Mouse (Mus musculus) adrenal gland, postnatal 36 days (tissue): ENCODE results near the gene Scfd2. TPM values are rescaled to one million over a fixed set of nuclear protein-coding genes. Genes with fewer than 3 reads are reported as not detected.
A peak's percentile ranks its signal among the peaks of the same experiment; 100 is the strongest.

Experiments
- DNase-seq, 2 experiments: peaks; one replicate each; pipeline ENCODE4 v3.0.0; 2021; ENCODE audit warnings: mixed read lengths in 1 of 2
- total RNA-seq, 2 experiments: library from RNA; stranded (reverse); gene quantifications; 2 replicates each; pipeline ENCODE4 v1.2.3; 2021

Gene Scfd2
- total RNA-seq, 2 experiments from 2014 or later = 17.8 to 22.9 TPM

DNA sequence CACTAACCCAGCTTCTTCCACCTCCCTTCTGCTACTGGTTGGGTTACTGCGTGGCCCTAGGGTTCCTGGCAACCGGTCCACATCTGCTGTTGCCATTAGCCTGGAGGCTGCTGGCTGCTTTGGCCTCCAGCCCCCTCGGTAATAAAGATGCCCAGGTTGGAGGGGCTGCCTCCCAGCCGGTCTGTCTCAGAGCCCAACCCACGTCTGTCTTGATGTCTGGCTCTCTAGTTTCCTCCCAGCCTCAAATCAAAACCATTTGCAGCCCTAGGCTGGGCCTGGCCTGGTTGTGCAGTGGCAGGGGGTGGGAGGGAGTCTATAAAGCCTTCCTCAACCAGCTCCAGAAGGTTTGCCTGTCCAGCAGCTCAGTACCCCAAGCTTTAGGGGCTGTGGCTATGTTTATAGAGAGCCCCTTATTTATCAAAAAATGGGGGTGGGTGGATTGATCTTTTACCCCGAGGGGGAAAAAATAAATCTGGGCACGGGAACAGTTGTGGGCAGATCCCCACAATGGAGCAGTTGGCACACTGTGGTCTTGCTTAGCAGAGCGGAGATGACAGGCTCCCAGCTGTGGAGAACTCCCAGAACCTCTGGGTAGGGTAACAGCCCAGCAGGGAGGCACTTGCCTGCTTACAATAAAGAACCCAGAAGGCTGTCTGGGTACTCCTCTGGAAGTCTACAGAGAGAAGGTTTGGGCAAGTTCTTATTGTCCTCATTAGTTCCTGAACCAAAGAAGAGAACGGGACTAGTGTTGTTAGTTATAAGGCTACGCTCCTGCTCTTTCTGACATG is 329.8 kb downstream of the Scfd2 start:
- DNase-seq = no peak

DNA sequence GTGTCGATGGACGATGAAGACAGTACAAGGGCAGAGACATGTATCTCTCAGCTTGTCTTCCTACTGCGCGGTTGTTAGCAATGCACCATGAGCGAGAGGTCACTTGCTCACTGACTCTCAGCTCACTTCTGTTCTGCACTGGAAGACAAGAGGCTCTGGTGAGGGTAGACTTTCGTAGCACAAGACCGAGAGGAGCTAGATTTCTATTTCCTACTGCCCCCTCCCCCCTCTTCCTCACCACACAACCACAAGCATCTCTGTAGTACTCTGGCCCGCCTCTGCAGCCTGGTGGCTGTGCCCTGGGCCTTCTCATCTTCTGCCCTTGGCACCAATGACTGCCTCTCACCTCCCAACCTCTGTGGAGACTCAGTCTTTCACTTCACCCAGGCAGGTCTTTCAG is 331.1 kb downstream of the Scfd2 start:
- DNase-seq = no peak

DNA sequence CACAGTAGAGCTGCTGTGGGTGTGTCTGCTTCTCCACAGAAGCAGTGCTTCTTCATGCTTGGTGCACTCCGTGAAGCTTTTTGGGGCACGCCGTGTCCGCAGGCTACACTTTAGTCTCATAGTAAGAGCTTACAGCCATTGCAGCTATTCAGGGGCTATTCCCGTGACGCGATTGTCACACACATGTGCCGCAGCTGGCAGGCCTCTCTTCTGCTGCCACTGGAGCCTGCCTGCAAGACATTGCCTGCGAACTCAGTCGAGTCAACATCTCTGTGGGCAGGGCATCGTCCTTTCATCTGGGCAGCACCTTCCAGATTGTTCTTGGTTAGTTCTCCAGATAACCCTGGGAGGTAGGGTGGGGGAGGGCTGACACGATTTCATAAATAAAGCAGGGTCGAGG is 331.8 kb downstream of the Scfd2 start:
- no peak for DNase-seq

DNA sequence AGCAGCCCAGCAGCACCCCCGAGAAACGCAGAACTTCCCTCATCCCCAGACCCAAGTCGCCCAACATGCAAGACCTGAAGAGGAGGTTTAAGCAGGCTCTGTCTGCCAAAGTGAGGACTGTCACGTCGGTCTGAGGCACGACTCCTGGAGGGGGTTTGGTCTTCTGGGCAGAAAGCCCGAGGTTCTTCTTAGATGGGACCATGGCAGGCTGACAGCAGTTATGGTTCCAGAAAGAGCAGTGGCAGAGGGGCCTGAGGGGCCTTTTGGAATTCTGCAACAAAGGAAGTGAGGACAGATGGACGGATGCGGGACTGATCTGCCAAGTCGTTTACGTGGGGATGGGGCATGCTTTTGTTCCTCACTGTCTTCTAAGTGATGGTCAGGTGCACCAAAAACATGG is 333.1 kb downstream of the Scfd2 start:
- no peak for DNase-seq

DNA sequence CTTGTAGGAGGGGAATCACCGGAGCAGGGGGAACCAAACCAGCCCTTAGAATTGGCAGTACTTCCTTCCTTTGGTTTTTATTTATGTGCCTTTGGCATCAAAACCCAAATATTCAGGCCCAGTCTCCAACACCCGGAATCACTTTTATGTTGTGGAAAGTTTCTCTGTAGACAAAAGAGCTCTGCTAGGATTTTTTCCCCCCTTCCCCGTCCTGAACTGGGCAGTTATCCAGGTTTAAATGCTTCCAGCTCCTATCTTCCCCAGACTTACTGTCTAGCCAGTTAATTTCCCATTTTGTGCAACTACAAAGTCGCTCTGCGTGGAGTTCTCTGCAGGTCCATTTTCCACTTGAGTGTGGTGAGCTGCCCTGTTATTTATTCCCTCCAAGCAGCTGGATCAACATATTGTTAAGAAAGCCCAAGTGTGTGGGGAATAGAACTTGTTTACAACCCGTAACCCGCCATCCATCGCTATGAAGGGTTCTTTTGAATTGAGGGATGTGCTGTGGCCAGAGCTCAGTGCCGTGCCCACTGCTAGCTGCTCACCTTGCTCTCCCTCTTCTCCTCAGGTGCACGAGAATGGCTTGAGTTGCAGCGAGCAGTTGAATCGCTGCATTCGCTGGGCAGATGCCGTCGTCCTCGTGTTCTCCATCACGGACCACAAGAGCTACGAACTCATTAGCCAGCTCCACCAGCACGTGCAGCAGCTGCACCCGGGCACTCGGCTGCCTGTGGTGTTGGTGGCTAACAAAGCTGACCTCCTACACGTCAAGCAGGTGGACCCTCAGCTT is 333.8 kb downstream of the Scfd2 start:
- peak in 1 of 2 experiments; percentile 31 for DNase-seq

DNA sequence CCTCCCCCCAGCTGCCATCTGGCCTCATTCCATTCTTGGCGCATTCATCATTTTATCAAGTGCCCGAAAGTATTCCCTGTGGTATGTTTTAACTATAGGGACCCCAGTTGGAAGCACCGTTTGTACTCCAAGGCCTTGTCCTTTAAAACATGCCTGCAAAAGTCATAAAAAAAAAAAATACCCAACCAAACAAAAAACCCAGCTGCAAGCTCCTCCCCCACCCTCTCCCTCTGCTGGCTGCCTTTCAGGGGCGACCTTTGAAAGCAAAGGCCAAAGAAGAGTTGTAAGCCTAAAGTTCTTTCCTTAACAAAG is 335.3 kb downstream of the Scfd2 start:
- DNase-seq = peak; percentile 68 to 75

DNA sequence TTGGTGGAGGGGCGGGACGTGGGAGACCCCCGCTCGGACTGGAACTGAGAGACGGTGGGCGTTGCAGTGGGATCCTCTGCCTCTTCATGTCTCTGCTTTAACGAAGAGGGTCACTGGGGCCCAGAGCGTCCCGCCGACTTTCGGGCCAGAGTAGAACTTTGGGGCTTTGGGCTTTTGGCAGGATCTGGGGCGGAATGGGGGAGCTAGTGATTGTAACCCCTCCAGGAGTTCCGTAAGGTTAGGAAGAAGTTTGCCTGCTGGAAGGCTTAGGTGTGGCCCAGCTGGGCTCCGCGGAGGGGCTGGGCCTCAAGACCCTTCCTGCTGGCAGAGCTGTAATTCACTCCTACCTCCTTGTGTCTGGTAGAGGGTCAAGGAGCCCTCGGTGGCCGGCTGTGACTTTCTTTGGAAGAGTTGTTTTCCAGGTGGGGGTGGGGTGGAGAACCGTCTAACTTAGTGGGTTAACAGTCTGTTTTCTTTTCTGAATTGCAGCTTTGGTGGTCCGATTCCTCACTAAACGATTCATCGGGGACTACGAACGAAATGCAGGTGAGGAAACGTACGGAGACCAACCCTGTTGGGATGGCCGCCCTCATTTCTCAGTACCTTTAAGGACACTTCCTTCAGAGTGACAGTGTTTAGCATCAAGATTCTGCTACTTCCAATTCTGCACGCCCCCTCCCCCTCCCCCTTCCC is 335.8 kb downstream of the Scfd2 start:
- DNase-seq = no peak

DNA sequence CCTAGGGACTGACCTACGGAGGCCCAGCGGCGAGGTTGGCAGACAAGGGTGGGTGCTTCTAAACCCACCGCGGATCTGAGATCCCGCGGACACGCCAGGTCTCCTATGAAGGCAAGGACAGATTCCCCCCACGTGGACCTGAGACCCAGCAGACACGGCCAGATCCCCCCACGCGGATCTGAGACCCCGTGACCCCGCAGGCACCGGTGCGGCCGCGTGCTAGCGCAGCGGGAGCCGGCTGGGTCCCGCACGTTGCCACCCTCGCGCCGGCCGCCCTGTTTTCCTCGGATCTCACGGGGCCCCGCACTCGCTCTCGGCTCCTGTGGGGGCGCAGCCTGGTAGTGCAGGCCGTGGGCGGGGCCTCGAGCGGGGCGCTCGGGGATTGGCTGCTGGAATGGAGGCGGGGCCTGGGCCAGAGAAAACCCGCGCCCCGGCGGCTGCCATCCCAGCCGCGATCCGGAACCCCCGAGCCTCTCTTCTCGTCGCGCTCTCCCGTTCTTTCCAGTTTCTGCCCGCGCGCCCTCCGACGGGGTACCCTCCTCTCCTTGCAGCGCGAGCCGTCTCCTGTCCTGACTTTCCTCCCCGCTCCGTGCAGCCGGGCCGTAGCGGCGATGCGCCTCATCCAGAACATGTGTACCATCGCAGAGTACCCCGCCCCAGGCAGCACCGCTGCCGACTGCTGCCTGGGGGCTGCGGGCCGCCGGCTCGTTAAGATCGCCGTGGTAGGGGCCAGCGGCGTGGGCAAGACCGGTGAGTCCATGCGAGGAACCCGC is 336.5 kb downstream of the Scfd2 start, which contains the start of gene Rasl11b:
Gene Rasl11b, plus strand, starts transcription at position 446 of the 773 bp plus-strand sequence.
- DNase-seq = peak; percentile 97 to 98

DNA sequence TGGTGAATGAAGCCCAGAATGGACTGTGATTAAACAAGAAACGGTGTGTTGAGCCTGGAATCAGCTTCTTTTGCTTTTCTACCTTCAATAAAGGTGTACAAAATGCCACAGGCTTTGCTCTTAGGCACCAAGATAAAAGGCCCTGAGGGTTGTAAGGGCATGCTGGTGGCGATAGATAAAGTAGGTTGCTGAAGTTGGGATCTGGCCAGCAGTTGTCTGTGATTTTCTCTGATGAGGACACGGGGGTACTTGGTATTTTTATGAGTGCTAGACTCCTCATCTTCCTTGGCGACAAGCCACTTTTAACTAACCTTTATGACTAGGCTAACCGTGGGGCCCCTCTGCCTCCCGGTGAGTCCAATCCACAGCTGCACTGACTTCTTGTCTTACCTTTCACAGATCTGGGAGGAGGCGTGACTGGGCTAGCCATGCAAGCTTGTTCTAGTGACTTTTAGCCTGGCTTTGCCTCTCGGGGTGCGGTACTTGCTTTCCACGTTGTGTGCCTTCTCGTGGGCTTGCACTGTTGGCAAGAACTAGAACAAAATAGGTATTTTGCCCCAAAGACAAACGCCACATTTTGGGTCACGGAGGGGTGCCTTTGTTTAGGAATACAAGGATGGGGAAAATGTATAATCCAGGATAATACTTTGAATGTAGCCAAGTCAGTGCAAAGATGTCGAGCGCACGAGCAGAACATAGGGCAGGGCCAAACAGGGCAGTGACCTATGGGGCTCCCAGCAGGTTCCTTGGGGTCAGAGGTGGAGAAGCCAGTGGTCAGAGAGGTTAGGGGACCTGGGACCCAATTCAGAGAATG is 337.3 kb downstream of the Scfd2 start:
- DNase-seq = no peak

DNA sequence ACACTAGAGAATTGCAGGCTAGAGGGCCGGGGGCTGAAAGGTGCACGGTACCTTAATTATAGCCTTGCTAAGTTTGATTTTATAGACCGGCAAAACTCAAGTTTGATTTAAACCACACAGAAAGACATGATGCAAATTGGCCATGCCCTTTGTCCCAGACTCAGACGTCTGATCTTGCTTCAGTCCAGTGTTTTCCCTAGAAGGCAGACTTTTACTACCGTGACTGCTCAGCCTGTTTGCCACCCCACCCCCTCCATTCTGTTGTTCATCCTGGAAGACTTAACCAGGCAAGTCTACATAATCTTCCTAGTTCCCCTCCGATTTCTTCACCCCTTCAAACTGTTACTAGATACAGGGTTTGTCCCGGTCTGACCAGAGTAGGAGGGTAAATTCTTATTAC is 337.9 kb downstream of the Scfd2 start:
- DNase-seq = no peak

DNA sequence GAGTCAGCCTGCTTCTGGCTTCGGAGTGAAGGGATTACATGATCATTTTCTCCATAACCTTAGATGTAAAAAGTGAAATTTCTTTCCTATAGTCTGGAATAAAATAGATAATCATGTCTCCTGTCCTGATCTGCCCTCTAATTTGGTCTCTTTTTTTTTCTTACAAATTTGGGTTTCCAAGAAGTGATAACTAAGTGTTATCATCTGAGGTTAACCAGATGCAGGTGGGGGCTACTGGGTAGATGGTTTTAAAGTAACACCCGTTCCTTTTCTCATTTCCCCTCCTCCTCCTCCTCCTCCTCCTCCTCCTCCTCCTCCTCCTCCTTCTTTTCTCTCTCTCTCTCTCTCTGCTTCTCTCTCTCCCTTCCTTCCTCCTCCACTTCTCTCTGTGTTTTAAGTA is 338.6 kb downstream of the Scfd2 start:
- no peak for DNase-seq

DNA sequence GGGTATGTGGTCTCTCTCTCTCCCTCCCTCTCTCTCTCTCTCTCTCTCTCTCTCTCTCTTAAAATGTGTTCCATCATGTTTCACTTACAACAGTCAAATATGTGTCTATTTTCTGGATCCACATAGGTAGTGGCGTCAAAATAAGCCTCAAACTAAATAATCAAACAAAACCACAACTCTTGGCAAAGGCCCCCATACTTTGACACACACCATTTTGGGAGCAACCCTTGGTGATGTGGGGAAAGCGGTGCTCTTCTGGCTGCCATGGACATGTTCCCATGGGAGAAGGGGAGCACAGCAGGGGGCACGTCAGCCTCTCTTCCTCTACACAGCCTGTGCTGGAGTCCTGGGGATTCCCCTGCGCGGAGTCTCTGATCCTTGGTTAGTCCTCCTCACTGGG is 340.6 kb downstream of the Scfd2 start:
- DNase-seq = no peak

DNA sequence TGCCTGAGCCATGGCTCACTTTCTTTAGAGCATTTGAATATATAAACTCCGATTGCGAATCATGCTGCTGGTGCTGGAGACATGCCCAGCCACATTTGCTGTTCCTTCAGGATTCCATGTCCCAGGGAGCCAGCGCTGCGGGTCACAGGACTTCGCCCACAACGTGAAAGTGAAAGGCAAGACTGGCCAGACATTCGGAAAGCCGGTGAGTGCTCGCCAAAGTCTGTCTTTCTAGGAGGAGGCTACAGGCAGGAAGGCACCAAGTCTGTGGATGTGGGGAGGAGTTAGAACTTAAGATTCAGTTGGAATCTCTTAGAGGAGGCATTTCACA is 341.4 kb downstream of the Scfd2 start:
- DNase-seq = no peak

DNA sequence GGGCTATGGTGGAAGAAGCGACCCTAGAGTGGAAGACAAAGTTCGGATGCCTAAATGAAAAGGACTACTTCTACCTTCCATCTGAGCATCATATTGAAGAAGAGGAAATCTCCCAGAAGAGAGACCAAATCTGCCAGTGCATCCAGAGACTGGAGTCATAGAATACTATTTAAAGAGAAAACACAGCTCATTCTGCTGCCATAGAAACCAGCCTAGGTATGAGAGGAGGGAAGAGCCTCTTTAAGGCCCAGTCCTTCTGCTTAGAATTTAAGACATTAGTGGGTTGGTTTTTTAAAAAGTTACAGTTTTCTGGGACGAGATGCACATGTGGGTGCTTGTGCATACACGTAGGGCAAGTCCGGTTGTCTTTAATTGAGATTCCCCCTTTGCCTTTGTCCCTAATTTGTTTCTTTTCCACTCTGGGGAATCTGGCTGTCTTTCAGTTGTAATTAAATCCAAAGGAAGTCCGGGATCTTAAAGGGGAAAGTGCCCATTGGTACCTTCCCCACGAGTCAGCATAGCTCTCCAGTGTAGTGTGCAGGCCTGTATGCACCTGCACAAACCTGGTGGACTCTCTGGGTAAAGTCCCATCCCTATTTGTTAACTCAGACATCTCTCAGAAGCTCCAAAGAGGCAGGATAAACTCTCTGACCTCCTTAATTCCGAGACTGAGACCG is 341.9 kb downstream of the Scfd2 start:
- no peak for DNase-seq

DNA sequence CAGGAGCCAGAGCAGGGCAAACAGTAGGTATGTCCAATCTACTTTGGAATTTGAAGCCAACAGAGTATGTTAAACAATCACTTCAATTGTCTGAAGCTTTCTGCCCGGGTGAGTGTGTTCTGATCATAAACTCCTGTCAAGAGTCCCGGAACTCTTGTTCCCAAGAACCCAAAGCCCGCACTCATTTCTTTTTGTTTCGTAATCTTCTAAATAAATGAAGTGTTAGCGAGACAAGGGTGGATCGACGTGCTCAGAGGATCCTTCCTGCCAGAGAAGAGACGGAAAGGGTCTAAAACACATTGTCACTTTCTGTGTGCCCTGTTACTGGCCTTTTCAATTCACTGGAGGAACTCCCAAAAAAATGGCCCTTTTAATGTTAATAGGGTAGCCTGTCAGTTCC is 342.7 kb downstream of the Scfd2 start:
- no peak for DNase-seq

DNA sequence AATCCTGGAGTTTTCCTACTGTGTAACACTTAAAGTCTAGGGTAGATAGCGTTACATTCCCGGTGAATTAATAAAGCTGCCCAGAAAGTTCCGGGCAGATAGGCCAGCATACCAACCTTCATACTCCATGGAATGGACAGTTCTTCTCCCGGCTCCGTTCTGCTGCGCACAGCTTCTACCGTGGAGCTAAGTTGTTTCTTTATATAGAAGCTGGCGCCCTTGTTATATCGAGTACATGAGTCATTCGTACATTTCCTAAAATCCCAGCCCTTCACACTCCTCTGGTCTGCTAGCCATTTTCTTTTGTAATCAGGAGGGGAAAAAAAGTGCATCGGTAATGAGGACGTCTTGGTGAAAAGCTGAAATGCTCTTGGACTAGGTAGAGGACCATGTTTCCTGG is 343.5 kb downstream of the Scfd2 start:
- no peak for DNase-seq

DNA sequence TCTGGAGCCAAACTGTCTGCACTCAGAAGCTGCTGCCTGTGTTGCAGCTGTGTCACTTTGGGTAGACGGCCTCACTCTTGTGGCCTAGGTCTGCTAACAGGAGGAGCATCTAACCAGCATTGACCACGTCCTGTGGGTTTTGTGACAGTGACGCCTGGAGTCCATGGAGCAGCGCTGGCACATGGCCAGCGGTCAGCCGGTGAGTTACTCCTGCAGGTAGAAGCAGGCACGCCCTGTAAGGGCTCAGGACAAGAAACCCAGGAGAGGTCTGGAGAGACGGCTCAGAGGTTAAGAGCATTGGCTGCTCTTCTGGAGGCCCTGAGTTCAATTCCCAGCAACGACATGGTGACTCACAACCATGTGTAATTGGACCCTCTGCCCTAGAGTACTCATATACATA is 347.0 kb downstream of the Scfd2 start:
- DNase-seq = no peak

DNA sequence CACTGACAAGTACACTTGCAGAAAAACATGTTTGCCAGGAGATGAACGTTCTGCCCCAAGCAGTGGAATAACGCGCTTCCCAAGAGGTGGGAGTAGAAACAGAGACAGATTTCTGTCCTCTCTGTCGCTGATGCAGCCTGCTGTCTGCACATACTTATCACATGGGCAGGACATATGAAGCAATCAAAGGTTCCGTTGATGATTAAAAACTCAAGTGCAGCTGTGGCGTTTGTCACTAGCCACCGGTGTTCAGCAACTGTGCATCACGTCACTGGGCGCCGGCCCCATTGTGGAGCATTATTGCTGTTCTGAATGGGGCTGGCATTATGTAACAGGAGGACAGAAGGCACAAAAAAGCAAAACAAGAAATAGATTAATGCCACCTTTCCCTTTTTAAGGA is 348.4 kb downstream of the Scfd2 start:
- no peak for DNase-seq

DNA sequence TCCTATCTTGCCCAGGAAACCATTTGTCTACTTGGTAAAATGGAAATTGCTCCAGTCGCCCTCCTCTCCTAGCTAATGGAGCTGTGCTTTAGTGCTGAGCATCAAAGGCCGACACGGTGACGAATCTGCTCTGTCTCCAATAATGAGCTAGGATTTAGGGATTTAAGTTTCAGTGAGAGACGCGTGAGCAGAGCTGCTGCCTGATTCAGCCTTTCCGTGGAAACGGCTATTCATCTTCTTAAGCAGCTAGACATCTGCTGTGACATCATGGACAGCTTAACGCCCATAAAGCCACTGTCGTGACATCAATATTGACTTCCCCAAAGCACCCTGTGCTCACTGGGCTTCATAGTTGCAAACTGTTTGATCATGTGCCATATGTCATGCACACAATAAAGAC is 351.3 kb downstream of the Scfd2 start:
- no peak for DNase-seq

DNA sequence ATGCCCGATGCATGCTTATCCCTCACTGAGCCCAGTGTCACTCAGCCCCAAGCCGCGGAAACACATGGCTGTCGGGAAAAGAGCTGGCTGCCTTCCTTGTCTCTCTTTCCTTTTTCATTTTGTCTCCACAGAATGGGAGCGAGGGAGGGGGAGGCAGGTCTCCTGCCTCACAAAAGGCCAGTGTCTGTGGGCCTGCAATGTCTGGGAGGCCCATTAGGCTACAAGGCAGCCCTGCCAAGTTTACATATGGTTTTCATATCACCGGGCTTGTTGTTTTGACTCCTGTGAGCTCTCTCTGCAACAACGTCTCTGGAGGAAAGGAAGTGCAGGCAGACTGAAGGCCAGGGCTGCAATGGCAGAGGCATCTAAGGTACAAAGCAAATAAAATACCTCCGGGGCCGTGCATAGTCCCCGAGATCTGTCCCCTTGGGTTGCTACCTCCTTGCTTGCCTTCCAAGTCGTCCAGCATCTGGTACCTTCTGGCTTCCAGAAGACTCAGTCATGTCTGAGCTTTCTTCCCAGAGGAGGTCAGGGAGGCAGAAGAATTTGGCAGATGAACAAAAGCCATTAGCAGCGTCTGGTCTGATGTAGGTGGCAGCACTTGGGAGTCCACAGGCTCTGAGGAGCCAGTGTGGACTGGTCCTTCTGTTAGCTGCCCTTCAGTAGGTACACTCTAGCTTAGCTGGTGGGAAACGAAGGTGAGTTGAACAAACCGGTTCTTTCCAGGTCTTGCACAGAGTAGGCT is 355.9 kb downstream of the Scfd2 start:
- DNase-seq = no peak
